Mouse (Mus musculus): ENCODE data around the gene 1700001P01Rik. TPM values are rescaled to one million over a fixed set of nuclear protein-coding genes. Genes with fewer than 3 reads are reported as not detected.

1700001P01Rik gene
- polyA plus RNA-seq, 1 experiment from 2014 or later = 0.60 TPM

DNA sequence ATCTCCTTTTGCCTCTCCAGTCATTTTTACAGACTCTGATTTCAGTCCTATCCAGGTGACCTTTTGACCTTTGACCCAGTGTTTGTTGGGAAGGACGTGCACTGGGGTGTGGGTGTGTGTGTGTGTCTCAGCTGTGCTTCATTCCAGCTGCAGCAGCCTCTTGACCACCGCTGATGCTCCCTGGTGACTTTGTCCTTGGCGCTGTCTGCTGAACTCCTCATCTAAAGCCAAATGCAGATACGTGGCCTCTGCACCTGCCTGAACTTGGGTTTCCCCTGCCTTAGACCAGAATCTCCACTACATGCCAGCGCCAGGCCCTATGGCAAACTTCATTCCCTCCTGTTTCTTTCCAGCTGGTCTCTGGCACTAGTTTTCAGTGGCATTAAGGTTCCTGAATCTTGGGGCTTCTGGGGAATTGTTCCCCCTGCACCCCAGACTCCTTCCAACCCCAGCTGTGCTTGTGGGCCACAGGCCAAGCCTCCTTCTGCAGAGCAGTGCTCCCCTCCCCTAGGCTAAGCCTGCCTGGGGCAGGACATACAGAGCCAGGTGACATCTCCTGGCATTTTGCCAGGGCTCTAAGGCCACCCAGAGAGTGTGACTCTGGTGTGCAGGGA lies 33.0 kb upstream of the 1700001P01Rik start:
- H3K4me2 ChIP-seq = no peak overlapping the region
- H3K36me3 ChIP-seq = peaks cover 4% of the 10 kb centered on the region; the same call in 1 of the 2 replicates
- no peaks in the 10 kb centered on the region for H3K9me3 ChIP-seq
- no peak overlapping the region for H3K4me3 ChIP-seq (replicated peaks)
- peaks cover 87% of the 10 kb centered on the region for H3K4me1 ChIP-seq
- no peak overlapping the region for H3K9ac ChIP-seq
- H3K27me3 ChIP-seq (replicated peaks) = no peaks in the 10 kb centered on the region
- WGBS = 38% methylated on average over 5 of the region's 5 CpGs
- peak overlapping the region; percentile 69 for H3K27ac ChIP-seq
- no peak for ATAC-seq (ENCODE audit: insufficient read depth, low FRiP score, low read depth)

DNA sequence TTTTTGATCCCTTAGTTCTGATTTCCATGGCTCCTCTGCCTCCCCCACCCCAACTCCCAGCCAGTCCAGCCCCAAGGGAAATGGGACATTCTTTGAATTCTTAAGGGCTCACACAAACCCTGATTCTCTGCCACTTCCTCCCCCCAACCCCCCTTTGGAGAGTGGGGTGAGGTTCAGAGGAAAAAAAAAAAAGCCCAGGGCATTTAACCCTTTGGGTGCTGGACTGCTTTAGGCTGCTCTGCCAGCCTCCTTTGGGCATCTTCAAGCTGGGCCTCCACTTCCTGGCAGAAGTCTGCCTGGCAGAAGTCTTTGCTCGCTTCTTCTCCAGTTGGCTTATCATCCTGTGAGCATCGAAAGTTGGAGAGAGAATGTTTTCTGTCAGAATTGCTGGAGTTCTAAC lies 32.4 kb upstream of the 1700001P01Rik start:
- Histone ChIP-seq H3K4me2 (no peak overlapping the region), H3K27ac (peak overlapping the region; percentile 69), H3K27me3 (replicated peaks) (no peaks in the 10 kb centered on the region), H3K9me3 (no peaks in the 10 kb centered on the region), H3K4me3 (replicated peaks) (no peak overlapping the region), H3K4me1 (peaks cover 82% of the 10 kb centered on the region), H3K36me3 (peaks cover 4% of the 10 kb centered on the region; the same call in 1 of the 2 replicates), H3K9ac (no peak overlapping the region)
- no peak for ATAC-seq (ENCODE audit: insufficient read depth, low FRiP score, low read depth)
- WGBS = 36% methylated on average over 2 of the region's 2 CpGs

DNA sequence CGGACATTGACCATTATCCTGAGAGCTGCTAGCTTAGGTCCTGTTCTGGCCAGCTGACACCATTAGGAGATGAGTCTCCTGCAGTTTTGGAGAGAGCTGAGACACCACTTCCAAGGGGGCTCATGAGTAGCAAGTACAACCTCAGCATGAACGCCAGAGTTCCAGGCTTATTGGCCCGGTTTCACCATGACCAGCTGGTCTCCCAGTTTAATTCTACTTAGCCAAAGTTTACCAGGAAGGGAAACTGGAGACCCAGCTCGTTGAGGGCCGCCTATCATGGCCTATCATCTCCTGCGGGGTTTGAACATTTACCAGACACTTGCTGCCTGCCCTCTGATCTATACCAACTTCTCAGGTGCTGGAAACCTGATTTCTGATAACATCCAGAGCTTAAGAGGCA lies 31.9 kb upstream of the 1700001P01Rik start:
- Histone ChIP-seq H3K27me3 (replicated peaks) (no peaks in the 10 kb centered on the region), H3K4me2 (no peak overlapping the region), H3K36me3 (peaks cover 4% of the 10 kb centered on the region; the same call in 1 of the 2 replicates), H3K9ac (no peak overlapping the region), H3K27ac (peak overlapping the region; percentile 69), H3K9me3 (no peaks in the 10 kb centered on the region), H3K4me1 (peaks cover 80% of the 10 kb centered on the region), H3K4me3 (replicated peaks) (no peak overlapping the region)
- no peak for ATAC-seq (ENCODE audit: insufficient read depth, low FRiP score, low read depth)
- WGBS = 25% methylated on average over 6 of the region's 6 CpGs

DNA sequence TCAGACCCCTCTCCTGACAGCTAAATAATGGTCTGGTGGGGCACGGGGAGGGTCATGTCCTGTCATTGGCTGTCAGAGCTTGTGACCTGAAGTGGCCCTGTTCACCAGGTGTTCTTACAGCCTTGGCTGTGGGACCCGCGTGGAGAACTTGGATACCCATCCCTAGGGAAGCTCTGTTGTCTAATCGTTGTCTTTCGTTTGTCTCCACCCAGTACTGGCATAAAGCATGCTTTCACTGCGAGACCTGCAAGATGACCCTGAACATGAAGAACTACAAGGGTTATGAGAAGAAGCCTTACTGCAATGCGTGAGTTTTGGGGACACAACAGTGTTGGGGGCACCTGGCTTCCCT lies 30.9 kb upstream of the 1700001P01Rik start:
- 59% methylated on average over 7 of the region's 7 CpGs for WGBS
- Histone ChIP-seq H3K4me2 (peak overlapping the region; percentile 50; the same call in 1 of the 2 replicates), H3K27me3 (replicated peaks) (no peaks in the 10 kb centered on the region), H3K36me3 (peaks cover 4% of the 10 kb centered on the region; the same call in 1 of the 2 replicates), H3K9me3 (no peaks in the 10 kb centered on the region), H3K4me1 (peaks cover 79% of the 10 kb centered on the region), H3K9ac (no peak overlapping the region), H3K4me3 (replicated peaks) (no peak overlapping the region), H3K27ac (peak overlapping the region; percentile 88; the same call in 1 of the 2 replicates)
- no peak for ATAC-seq (ENCODE audit: insufficient read depth, low FRiP score, low read depth)

DNA sequence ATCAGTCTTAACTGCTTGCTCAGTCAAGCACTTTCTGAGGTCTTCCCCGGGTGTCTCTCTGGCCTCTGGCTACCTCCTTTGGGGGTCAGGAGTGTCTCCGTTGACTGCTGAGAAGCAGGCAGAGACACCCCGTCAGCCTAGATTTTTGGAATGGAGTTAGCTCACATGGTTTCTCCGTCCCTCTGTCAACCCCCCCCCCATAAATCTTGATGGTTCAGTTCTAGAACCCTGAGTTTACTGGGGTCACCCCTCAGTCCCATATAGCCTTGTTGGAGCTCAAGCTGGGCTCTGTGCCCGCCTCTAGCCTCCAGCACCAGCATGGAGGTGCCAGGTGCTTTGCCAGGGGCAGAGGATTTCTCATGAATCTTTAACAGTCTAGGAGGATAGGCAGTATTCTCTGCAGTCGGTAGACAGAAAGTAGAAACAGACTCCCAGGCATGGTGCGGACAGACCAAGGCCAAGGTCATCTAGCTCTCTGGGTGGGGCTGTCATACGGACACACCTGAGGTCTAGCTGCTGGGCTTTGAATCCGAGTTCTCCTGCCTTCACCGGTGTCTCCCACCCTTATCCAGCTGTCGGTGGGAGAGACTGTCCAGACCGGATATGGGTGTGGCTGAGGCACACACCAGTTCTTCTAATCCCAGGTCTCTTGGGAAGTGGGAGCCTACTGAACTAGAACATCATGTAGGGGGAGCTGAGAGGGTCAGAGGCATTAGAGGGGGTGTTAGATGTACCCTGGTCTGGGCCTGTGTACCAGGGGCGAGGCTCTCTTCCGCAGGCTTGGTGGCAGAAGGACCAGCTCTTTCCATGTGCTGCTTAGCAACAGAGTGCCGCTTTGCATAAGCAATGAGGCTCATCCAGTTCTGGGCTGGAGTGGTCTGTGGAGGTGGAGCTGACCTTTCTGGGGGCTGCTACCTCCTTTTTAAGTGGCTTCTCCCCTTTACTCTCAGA lies 30.2 kb upstream of the 1700001P01Rik start:
- peaks cover 4% of the 10 kb centered on the region; the same call in 1 of the 2 replicates for H3K36me3 ChIP-seq
- H3K27ac ChIP-seq = peak overlapping the region; percentile 88
- WGBS = 22% methylated on average over 15 of the region's 15 CpGs
- no peaks in the 10 kb centered on the region for H3K9me3 ChIP-seq
- peaks cover 82% of the 10 kb centered on the region for H3K4me1 ChIP-seq
- H3K27me3 ChIP-seq (replicated peaks) = no peaks in the 10 kb centered on the region
- H3K4me2 ChIP-seq = peak overlapping the region; percentile 50
- H3K4me3 ChIP-seq (replicated peaks) = peak overlapping the region; percentile 18
- H3K9ac ChIP-seq = no peak overlapping the region
- ATAC-seq (ENCODE audit: insufficient read depth, low FRiP score, low read depth) = no peak

DNA sequence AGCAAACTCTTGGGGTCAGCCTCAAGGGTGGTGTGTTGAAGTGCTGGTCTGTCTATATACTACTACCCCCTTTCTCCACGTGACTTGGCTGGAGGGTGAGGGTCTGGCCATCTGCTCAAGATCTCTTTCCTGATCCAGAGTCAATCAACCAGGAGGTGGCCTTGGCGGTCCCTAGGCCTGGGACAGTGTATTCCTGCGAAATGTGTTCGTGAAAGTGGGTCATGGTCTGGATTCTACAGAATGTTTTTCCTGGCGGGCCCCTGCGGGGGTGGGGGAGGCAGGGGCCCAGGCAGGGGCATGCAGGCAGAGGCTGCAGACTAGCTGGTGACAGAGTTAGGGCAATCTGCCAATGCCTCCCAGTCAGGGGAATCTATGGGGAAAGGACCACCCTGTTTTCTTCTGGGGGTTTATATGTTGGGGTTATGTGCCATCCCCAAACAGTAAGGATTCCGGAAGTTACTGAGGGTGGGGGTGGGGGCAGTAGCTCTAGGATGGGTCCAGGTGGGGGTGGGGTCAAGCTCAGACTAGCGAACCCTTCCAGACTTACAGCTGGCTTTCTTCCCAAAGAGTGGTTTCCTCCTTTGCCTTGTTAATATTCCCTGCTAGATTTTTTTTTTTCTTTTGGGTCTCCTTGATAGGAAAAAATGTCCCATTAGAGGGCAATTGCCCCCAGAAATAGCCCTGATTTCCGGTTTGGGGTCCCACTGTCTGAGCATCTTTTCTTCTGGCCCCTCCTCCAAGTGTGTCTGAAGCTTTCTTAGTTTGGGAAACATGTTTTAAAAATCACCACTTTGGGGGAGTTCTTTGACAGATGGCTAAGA lies 29.3 kb upstream of the 1700001P01Rik start:
- Histone ChIP-seq H3K4me3 (replicated peaks) (peak overlapping the region; percentile 18; the same call in 1 of the 2 replicates), H3K27ac (peak overlapping the region; percentile 88)
- WGBS = 14% methylated on average over 9 of the region's 9 CpGs

DNA sequence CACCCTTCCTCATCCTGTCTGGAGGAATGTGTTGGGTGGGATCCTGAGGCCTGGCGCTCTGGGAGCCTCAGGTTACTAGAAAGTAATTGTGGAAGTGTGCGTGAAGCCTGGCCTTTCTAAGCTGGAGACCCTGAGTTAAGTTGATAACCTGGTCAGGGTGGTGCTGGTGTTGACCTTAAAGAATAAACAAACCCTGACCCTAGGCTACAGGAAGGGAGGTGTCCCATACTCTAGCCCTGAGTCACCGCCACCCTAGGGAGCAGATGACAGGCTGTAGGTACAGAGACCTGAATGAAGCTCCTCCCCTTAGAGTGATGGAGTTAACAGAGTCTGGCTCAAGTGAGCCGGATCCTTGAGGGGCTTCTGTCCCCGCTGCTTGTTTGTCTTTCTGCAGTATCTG lies 28.1 kb upstream of the 1700001P01Rik start:
- Histone ChIP-seq H3K4me1 (peaks cover 68% of the 10 kb centered on the region), H3K36me3 (peaks cover 4% of the 10 kb centered on the region; the same call in 1 of the 2 replicates), H3K4me3 (replicated peaks) (no peak overlapping the region), H3K9me3 (no peaks in the 10 kb centered on the region), H3K4me2 (peak overlapping the region; percentile 50; the same call in 1 of the 2 replicates), H3K27ac (peak overlapping the region; percentile 37; the same call in 1 of the 2 replicates), H3K27me3 (replicated peaks) (no peaks in the 10 kb centered on the region), H3K9ac (no peak overlapping the region)
- 52% methylated on average over 5 of the region's 5 CpGs for WGBS
- no peak for ATAC-seq (ENCODE audit: insufficient read depth, low FRiP score, low read depth)

More for the DNA sequence above, 29.3 kb upstream of the 1700001P01Rik start:
- peaks cover 4% of the 10 kb centered on the region; the same call in 1 of the 2 replicates for H3K36me3 ChIP-seq
- peaks cover 79% of the 10 kb centered on the region for H3K4me1 ChIP-seq
- peak overlapping the region; percentile 50 for H3K4me2 ChIP-seq
- no peak overlapping the region; the same call in 1 of the 2 replicates for H3K9ac ChIP-seq
- no peak for ATAC-seq (ENCODE audit: insufficient read depth, low FRiP score, low read depth)
- H3K27me3 ChIP-seq (replicated peaks) = no peaks in the 10 kb centered on the region
- no peaks in the 10 kb centered on the region for H3K9me3 ChIP-seq

DNA sequence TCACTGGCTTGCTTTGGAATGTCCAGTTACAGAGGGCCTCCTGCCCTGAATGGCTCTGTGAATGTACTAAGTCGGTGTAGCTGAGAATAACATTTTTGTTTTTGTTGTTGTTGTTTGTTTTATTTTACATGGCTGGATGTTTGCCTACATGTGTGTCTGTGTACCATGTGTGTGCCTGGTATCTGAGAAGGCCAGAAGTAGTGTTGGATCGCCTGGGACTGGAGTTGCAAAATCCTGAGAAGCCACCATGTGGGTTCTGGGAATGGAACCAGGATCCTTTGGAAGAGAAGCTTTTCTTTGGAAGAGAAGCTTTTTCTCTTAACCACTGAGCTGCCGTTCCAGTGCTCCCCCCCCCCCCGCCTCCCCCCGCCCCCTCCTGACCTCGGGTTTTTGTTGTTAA lies 26.8 kb upstream of the 1700001P01Rik start:
- H3K4me1 ChIP-seq = peaks cover 54% of the 10 kb centered on the region
- H3K4me2 ChIP-seq = peak overlapping the region; percentile 80; the same call in 1 of the 2 replicates
- no peak for ATAC-seq (ENCODE audit: insufficient read depth, low FRiP score, low read depth)
- no peak overlapping the region for H3K9ac ChIP-seq
- peak overlapping the region; percentile 97; the same call in 1 of the 2 replicates for H3K27ac ChIP-seq
- H3K27me3 ChIP-seq (replicated peaks) = no peaks in the 10 kb centered on the region
- no peaks in the 10 kb centered on the region for H3K9me3 ChIP-seq
- peaks cover 4% of the 10 kb centered on the region; the same call in 1 of the 2 replicates for H3K36me3 ChIP-seq
- no peak overlapping the region for H3K4me3 ChIP-seq (replicated peaks)
- WGBS = 36% methylated on average over 6 of the region's 6 CpGs

DNA sequence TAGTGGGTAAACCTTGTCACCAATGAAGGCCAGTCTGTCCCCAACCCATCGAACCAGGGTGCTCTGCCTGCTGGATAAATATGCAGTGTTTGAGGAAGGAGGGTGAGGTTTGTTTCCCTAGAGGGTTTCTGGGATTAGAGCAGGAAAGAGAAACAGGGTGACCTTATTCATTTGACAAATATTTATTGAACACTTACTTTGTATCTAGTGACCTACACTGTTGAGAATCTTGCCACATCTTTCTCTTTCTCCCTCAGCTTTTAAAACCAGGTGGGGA lies 26.4 kb upstream of the 1700001P01Rik start:
- 11% methylated on average over 1 of the region's 1 CpGs for WGBS
- H3K4me2 ChIP-seq = peak overlapping the region; percentile 80
- peak overlapping the region; percentile 97 for H3K27ac ChIP-seq
- H3K4me1 ChIP-seq = peaks cover 52% of the 10 kb centered on the region
- H3K36me3 ChIP-seq = peaks cover 4% of the 10 kb centered on the region; the same call in 1 of the 2 replicates
- H3K9me3 ChIP-seq = no peaks in the 10 kb centered on the region
- no peak overlapping the region for H3K9ac ChIP-seq
- ATAC-seq (ENCODE audit: insufficient read depth, low FRiP score, low read depth) = 0 out of 2 replicates have a peak, but pooled peaks have one; percentile 2
- H3K27me3 ChIP-seq (replicated peaks) = no peaks in the 10 kb centered on the region
- peak overlapping the region; percentile 87; the same call in 1 of the 2 replicates for H3K4me3 ChIP-seq (replicated peaks)

DNA sequence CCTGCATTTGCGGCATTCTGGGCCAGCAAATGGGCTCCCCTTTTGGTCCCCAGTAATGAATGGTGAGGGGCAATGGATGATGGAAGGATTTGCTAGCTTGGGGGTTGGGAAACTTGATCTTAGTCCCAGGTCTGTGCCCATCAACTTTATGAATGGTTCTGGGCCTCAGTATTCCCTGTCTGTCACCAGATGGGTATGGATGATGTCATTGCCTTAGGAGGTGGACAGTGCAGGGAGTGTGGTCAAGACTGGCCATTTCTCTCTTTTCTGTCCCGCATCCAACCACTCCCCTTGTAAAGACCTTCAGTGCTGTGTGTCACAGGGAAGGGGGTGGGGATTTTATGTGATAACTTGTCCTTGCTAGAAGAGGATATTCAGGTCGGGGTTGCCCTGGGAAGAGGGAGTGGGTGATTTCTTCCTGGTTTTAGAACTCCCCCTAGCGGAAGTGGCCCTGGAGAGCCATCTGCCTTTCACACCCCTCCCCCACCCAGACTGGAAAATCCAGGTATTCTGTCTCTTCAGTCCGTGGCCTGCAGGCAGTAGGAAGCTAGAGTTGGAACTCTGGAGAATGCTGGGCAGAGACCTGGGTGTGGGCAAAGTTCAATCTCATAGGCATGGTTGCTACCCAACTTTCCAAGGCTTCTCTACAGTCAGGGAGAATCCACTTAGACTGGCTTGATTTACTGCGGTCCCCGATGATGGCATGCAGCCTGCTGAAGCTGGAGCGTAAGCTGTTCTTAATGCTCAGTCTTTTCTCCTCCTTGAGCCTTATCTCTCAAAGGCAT lies 25.9 kb upstream of the 1700001P01Rik start:
- Histone ChIP-seq H3K4me2 (peak overlapping the region; percentile 80), H3K9me3 (no peaks in the 10 kb centered on the region), H3K36me3 (0 out of 2 replicates have a peak, but pooled peaks cover under 1% of the 10 kb centered on the region), H3K4me1 (peaks cover 51% of the 10 kb centered on the region), H3K27me3 (replicated peaks) (no peaks in the 10 kb centered on the region), H3K27ac (peak overlapping the region; percentile 97), H3K4me3 (replicated peaks) (peak overlapping the region; percentile 87), H3K9ac (0 out of 2 replicates have a peak overlapping the region, but pooled peaks have one; percentile 69)
- no peak for ATAC-seq (ENCODE audit: insufficient read depth, low FRiP score, low read depth)
- 14% methylated on average over 8 of the region's 8 CpGs for WGBS

All from stomach, embryonic 15.5 days (tissue).